Mouse (Mus musculus): ENCODE results near the gene D430042O09Rik. TPM values are rescaled to one million over a fixed set of nuclear protein-coding genes. Genes with fewer than 3 reads are reported as not detected.

D430042O09Rik gene
- polyA plus RNA-seq, 1 experiment from 2014 or later, result 3.4 TPM

DNA sequence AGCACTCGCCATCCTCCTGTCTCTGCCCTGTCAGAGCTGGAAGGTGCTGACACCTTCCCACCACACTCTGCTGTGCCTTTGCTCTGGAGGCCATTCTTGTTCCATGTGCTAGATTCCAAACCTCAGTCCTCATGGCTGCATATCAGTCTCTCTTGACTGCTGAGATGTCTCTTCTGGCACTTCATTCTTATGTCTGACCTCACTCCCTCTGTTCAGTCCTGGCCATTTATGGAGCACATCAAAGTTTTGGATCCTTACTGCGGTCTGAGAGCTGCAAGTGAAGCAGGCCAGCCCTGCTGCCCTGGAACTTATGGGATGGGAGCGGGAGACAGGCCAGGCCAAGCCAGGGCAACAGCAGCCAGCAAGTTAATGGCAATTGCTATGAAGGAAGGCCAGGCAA, 56.7 kb downstream of the D430042O09Rik start:
- no peaks in the 10 kb centered on the region for H3K27me3 ChIP-seq (replicated peaks)
- H3K27ac ChIP-seq, result no peak overlapping the region
- no peaks in the 10 kb centered on the region for H3K4me1 ChIP-seq
- no peak overlapping the region for H3K9ac ChIP-seq
- H3K4me3 ChIP-seq, result no peak overlapping the region
- WGBS (ENCODE audit: insufficient replicate concordance), result 70% methylated on average over 3 of the region's 3 CpGs
- no peaks in the 10 kb centered on the region for H3K9me3 ChIP-seq (replicated peaks)
- no peak overlapping the region for H3K4me2 ChIP-seq
- ATAC-seq, result no peak
- peaks cover 3% of the 10 kb centered on the region; the same call in 1 of the 2 replicates for H3K36me3 ChIP-seq

DNA sequence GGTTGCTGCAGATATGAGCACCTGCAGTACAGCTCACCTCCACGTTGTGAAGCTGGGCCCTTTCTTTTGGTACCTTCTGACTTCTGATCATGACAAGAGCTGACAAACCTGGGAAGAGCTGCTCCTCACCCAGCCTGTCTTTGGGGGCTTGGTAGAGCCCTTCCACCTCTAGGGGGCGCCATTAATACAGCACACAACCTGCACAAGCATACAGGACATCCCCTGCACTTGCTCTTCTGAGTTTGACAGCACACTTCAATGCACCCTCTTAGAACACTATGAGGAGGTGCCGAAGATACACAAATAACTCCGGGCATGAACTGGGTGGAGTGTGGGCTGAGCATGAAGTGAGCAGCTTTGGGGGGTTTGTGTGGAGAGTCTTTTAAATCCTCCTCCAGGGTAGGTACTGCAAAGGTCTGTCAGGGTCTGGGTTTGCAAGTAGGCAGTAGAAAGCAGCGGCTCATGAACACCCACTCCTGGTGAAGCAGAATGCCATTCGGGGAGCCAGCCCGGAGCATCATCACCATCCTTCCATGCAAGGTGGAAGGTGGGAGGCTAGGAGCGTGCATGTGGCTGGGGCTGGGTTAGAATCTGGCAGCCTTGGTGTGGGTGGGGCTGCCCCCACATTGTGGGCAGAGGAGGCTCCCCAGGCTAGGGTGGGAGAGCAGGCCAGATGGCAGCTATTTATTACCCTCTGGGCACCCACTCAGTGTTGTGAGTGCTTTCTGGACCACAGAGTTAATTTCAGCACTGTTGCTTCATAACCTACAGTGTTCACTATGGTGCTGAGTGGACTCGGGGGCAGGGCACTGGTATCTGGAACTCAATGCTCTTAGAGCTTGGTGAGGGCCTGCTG, 59.5 kb downstream of the D430042O09Rik start:
- Histone ChIP-seq H3K27me3 (replicated peaks) (no peaks in the 10 kb centered on the region), H3K27ac (no peak overlapping the region), H3K9ac (no peak overlapping the region), H3K9me3 (replicated peaks) (no peaks in the 10 kb centered on the region), H3K4me1 (no peaks in the 10 kb centered on the region), H3K4me2 (no peak overlapping the region), H3K4me3 (no peak overlapping the region), H3K36me3 (no peaks in the 10 kb centered on the region)
- no peak for ATAC-seq
- 63% methylated on average over 9 of the region's 9 CpGs for WGBS (ENCODE audit: insufficient replicate concordance)

- no peak for ATAC-seq
- Histone ChIP-seq H3K9ac (no peak overlapping the region), H3K4me2 (no peak overlapping the region), H3K9me3 (replicated peaks) (no peaks in the 10 kb centered on the region), H3K27ac (no peak overlapping the region), H3K36me3 (no peaks in the 10 kb centered on the region), H3K4me3 (no peak overlapping the region), H3K4me1 (no peaks in the 10 kb centered on the region), H3K27me3 (replicated peaks) (no peaks in the 10 kb centered on the region)
- 78% methylated on average over 13 of the region's 13 CpGs for WGBS (ENCODE audit: insufficient replicate concordance)
These were observed 65.4 kb downstream of the D430042O09Rik start for GRCm38 (mm10) chr7:125772961-125773571.

- ATAC-seq, result no peak
- WGBS (ENCODE audit: insufficient replicate concordance), result 78% methylated on average over 1 of the region's 1 CpGs
- Histone ChIP-seq H3K27ac (no peak overlapping the region), H3K4me1 (no peaks in the 10 kb centered on the region), H3K4me3 (no peak overlapping the region), H3K9me3 (replicated peaks) (no peaks in the 10 kb centered on the region), H3K36me3 (no peaks in the 10 kb centered on the region), H3K4me2 (no peak overlapping the region), H3K27me3 (replicated peaks) (no peaks in the 10 kb centered on the region), H3K9ac (no peak overlapping the region)
These were observed 75.5 kb downstream of the D430042O09Rik start for GRCm38 (mm10) chr7:125783206-125783605.

DNA sequence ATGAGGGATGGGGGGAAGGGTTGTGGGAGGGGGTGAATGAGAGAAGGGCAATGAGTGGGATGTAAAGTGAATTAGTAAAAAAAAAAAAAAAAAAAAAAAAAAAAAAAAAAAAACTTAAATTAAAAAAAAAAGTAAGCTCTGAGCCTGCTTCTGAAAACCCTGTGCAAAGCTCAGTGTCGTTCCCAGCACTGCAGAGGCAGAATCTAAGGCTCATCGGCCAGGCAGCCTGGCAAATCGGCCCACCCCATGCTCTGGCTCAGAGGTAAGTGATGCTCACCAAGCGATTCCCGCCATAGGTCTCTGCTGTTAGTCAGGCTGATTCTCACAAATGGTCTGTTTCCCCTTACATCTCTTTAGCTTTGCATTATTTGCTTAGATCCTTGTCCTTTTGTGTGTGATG, 78.4 kb downstream of the D430042O09Rik start:
- Histone ChIP-seq H3K9ac (no peak overlapping the region), H3K4me1 (no peaks in the 10 kb centered on the region), H3K27me3 (replicated peaks) (no peaks in the 10 kb centered on the region), H3K9me3 (replicated peaks) (no peaks in the 10 kb centered on the region), H3K36me3 (no peaks in the 10 kb centered on the region), H3K4me3 (no peak overlapping the region), H3K27ac (no peak overlapping the region), H3K4me2 (no peak overlapping the region)
- ATAC-seq, result no peak
- 70% methylated on average over 5 of the region's 5 CpGs for WGBS (ENCODE audit: insufficient replicate concordance)

GRCm38 (mm10) chr7:125787046-125787445, 79.4 kb downstream of the D430042O09Rik start:
- ATAC-seq, result no peak
- WGBS (ENCODE audit: insufficient replicate concordance), result 53% methylated on average over 7 of the region's 7 CpGs
- H3K4me3 ChIP-seq, result no peak overlapping the region
- no peaks in the 10 kb centered on the region for H3K9me3 ChIP-seq (replicated peaks)
- H3K27me3 ChIP-seq (replicated peaks), result no peaks in the 10 kb centered on the region
- no peak overlapping the region for H3K27ac ChIP-seq
- H3K4me1 ChIP-seq, result no peaks in the 10 kb centered on the region
- H3K9ac ChIP-seq, result no peak overlapping the region
- H3K36me3 ChIP-seq, result no peaks in the 10 kb centered on the region
- no peak overlapping the region for H3K4me2 ChIP-seq

- 75% methylated on average over 8 of the region's 8 CpGs for WGBS (ENCODE audit: insufficient replicate concordance)
- no peak overlapping the region for H3K9ac ChIP-seq
- H3K4me3 ChIP-seq, result no peak overlapping the region
- H3K4me2 ChIP-seq, result no peak overlapping the region
- ATAC-seq, result no peak
- H3K27me3 ChIP-seq (replicated peaks), result no peaks in the 10 kb centered on the region
- no peak overlapping the region for H3K27ac ChIP-seq
- H3K36me3 ChIP-seq, result no peaks in the 10 kb centered on the region
- no peaks in the 10 kb centered on the region for H3K9me3 ChIP-seq (replicated peaks)
- no peaks in the 10 kb centered on the region for H3K4me1 ChIP-seq
These were observed 82.4 kb downstream of the D430042O09Rik start for GRCm38 (mm10) chr7:125790039-125790438.

- no peak overlapping the region for H3K9ac ChIP-seq
- no peak for ATAC-seq
- 59% methylated on average over 1 of the region's 1 CpGs for WGBS (ENCODE audit: insufficient replicate concordance)
These were observed 98.9 kb downstream of the D430042O09Rik start for GRCm38 (mm10) chr7:125806571-125806970.

GRCm38 (mm10) chr7:125808210-125808609, 100.5 kb downstream of the D430042O09Rik start:
- Histone ChIP-seq H3K9me3 (replicated peaks) (no peaks in the 10 kb centered on the region), H3K36me3 (no peaks in the 10 kb centered on the region; the same call in 1 of the 2 replicates), H3K27me3 (replicated peaks) (no peaks in the 10 kb centered on the region), H3K27ac (no peak overlapping the region), H3K4me3 (no peak overlapping the region), H3K4me1 (no peaks in the 10 kb centered on the region), H3K4me2 (no peak overlapping the region), H3K9ac (no peak overlapping the region)
- WGBS (ENCODE audit: insufficient replicate concordance), result 54% methylated on average over 3 of the region's 3 CpGs
- ATAC-seq, result no peak

More at GRCm38 (mm10) chr7:125806571-125806970, 98.9 kb downstream of the D430042O09Rik start:
- no peak overlapping the region for H3K27ac ChIP-seq
- no peaks in the 10 kb centered on the region for H3K36me3 ChIP-seq
- H3K4me3 ChIP-seq, result no peak overlapping the region
- H3K9me3 ChIP-seq (replicated peaks), result no peaks in the 10 kb centered on the region
- no peaks in the 10 kb centered on the region for H3K27me3 ChIP-seq (replicated peaks)
- no peaks in the 10 kb centered on the region for H3K4me1 ChIP-seq
- no peak overlapping the region for H3K4me2 ChIP-seq

DNA sequence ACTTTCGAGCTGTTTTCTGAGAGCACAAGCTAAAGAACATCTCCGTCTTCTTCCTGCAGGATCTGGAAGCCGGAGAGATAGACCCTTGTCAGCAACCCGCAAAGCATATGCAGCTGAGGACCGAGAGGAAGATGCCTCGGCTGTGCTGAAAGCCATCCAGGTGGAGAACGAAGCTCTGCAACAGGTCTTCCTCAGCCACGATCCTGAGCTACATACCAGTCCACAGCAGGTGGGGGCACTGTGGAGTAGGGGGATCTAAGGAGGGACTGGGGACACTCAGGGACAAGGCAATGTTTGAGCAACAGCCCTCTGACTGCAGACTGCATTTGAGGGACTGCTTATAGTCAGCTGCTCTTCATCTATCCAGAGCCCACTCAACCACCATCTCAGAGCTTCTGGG, 105.0 kb downstream of the D430042O09Rik start:
- Histone ChIP-seq H3K27me3 (replicated peaks) (no peaks in the 10 kb centered on the region), H3K36me3 (no peaks in the 10 kb centered on the region; the same call in 1 of the 2 replicates), H3K4me3 (no peak overlapping the region), H3K4me1 (no peaks in the 10 kb centered on the region), H3K9ac (no peak overlapping the region), H3K9me3 (replicated peaks) (no peaks in the 10 kb centered on the region), H3K4me2 (no peak overlapping the region), H3K27ac (no peak overlapping the region)
- ATAC-seq, result no peak
- WGBS (ENCODE audit: insufficient replicate concordance), result 82% methylated on average over 8 of the region's 8 CpGs

GRCm38 (mm10) chr7:125815733-125816132, 108.0 kb downstream of the D430042O09Rik start:
- Histone ChIP-seq H3K9me3 (replicated peaks) (no peaks in the 10 kb centered on the region), H3K9ac (no peak overlapping the region), H3K27me3 (replicated peaks) (no peaks in the 10 kb centered on the region), H3K4me1 (no peaks in the 10 kb centered on the region), H3K4me3 (no peak overlapping the region), H3K36me3 (no peaks in the 10 kb centered on the region; the same call in 1 of the 2 replicates), H3K4me2 (no peak overlapping the region), H3K27ac (no peak overlapping the region)
- no peak for ATAC-seq
- 74% methylated on average over 3 of the region's 3 CpGs for WGBS (ENCODE audit: insufficient replicate concordance)

DNA sequence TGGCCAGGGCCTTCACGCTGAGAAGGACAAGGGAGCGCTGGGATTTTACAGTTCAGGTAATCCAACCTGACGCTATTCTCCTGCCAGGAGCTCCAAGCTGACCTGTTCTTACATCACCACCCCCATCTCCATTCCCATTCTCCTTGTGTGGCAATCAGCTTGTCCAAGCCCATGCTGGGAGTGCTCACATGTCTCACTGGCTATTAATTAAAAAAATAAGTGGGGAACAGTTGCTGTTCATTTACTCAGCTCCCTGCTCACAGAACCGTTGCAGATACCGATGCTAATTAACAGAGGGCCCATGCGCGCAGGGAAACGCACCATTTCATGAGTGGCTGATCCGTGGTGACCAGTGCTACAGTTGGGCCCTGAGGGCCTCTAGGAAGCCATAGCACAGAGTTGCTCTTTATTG, 110.6 kb downstream of the D430042O09Rik start:
- Histone ChIP-seq H3K9ac (no peak overlapping the region), H3K36me3 (no peaks in the 10 kb centered on the region), H3K27me3 (replicated peaks) (no peaks in the 10 kb centered on the region), H3K4me1 (no peaks in the 10 kb centered on the region), H3K4me3 (no peak overlapping the region), H3K27ac (no peak overlapping the region), H3K9me3 (replicated peaks) (no peaks in the 10 kb centered on the region), H3K4me2 (no peak overlapping the region)
- ATAC-seq, result no peak
- 74% methylated on average over 9 of the region's 9 CpGs for WGBS (ENCODE audit: insufficient replicate concordance)
